Mouse (Mus musculus): ENCODE measurements around the gene Arfgef2. TPM values are rescaled to one million over a fixed set of nuclear protein-coding genes. Genes with fewer than 3 reads are reported as not detected.

The Arfgef2 gene
- polyA plus RNA-seq, 1 experiment from 2014 or later, result 2.9 TPM

- Histone ChIP-seq H3K4me2 (replicated peaks) (no peak overlapping the region), H3K9me3 (no peaks in the 10 kb centered on the region), H3K4me3 (no peak overlapping the region), H3K9ac (replicated peaks) (no peak overlapping the region), H3K36me3 (no peaks in the 10 kb centered on the region), H3K27me3 (no peaks in the 10 kb centered on the region), H3K4me1 (peaks cover 6% of the 10 kb centered on the region; the same call in 1 of the 2 replicates), H3K27ac (replicated peaks) (no peak overlapping the region)
- ATAC-seq (replicated peaks), result no peak
- 76% methylated on average over 10 of the region's 10 CpGs for WGBS
Measured at GRCm38 (mm10) chr2:166810821-166811220, 5.4 kb downstream of the Arfgef2 start.

GRCm38 (mm10) chr2:166818463-166819143, 13.2 kb downstream of the Arfgef2 start:
- WGBS, result 88% methylated on average over 9 of the region's 9 CpGs
- Histone ChIP-seq H3K4me1 (no peaks in the 10 kb centered on the region; the same call in 1 of the 2 replicates), H3K27ac (replicated peaks) (no peak overlapping the region), H3K4me3 (no peak overlapping the region), H3K27me3 (no peaks in the 10 kb centered on the region), H3K9me3 (no peaks in the 10 kb centered on the region), H3K36me3 (no peaks in the 10 kb centered on the region), H3K4me2 (replicated peaks) (no peak overlapping the region), H3K9ac (replicated peaks) (no peak overlapping the region)
- ATAC-seq (replicated peaks), result no peak

GRCm38 (mm10) chr2:166819849-166820248, 14.5 kb downstream of the Arfgef2 start:
- Histone ChIP-seq H3K4me3 (no peak overlapping the region), H3K4me2 (replicated peaks) (no peak overlapping the region), H3K9ac (replicated peaks) (no peak overlapping the region), H3K27me3 (no peaks in the 10 kb centered on the region), H3K27ac (replicated peaks) (no peak overlapping the region), H3K36me3 (no peaks in the 10 kb centered on the region), H3K9me3 (no peaks in the 10 kb centered on the region), H3K4me1 (no peaks in the 10 kb centered on the region; the same call in 1 of the 2 replicates)
- 92% methylated on average over 8 of the region's 8 CpGs for WGBS
- no peak for ATAC-seq (replicated peaks)

DNA sequence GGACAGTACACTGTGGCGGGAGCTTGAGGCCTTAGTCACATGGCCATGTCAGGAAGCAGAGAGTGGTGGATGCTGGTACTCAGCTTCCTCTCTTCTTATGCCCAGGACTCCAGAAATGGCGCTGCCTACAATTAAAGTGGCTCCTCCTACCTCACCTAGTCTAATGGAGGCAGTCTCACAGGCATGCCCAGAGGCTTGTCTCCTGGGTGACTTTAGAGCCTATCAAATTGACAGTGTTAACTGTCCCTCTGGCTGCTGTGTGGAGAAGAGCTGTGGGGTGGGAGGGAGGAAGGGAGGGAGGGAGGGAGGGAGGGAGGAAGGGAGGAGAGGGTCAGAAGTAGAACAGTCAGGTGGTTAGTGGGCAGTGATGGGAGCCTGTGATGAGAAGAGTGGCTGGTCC, 15.5 kb downstream of the Arfgef2 start:
- 76% methylated on average over 2 of the region's 2 CpGs for WGBS
- Histone ChIP-seq H3K4me2 (replicated peaks) (no peak overlapping the region), H3K9me3 (no peaks in the 10 kb centered on the region), H3K4me3 (no peak overlapping the region), H3K9ac (replicated peaks) (no peak overlapping the region), H3K4me1 (no peaks in the 10 kb centered on the region; the same call in 1 of the 2 replicates), H3K27ac (replicated peaks) (no peak overlapping the region), H3K27me3 (no peaks in the 10 kb centered on the region), H3K36me3 (no peaks in the 10 kb centered on the region)
- no peak for ATAC-seq (replicated peaks)

GRCm38 (mm10) chr2:166821406-166821805, 16.0 kb downstream of the Arfgef2 start:
- Histone ChIP-seq H3K9ac (replicated peaks) (no peak overlapping the region), H3K27ac (replicated peaks) (no peak overlapping the region), H3K4me2 (replicated peaks) (no peak overlapping the region), H3K27me3 (no peaks in the 10 kb centered on the region), H3K9me3 (no peaks in the 10 kb centered on the region), H3K4me3 (no peak overlapping the region), H3K36me3 (no peaks in the 10 kb centered on the region), H3K4me1 (no peaks in the 10 kb centered on the region; the same call in 1 of the 2 replicates)
- WGBS, result 96% methylated on average over 3 of the region's 3 CpGs
- no peak for ATAC-seq (replicated peaks)

DNA sequence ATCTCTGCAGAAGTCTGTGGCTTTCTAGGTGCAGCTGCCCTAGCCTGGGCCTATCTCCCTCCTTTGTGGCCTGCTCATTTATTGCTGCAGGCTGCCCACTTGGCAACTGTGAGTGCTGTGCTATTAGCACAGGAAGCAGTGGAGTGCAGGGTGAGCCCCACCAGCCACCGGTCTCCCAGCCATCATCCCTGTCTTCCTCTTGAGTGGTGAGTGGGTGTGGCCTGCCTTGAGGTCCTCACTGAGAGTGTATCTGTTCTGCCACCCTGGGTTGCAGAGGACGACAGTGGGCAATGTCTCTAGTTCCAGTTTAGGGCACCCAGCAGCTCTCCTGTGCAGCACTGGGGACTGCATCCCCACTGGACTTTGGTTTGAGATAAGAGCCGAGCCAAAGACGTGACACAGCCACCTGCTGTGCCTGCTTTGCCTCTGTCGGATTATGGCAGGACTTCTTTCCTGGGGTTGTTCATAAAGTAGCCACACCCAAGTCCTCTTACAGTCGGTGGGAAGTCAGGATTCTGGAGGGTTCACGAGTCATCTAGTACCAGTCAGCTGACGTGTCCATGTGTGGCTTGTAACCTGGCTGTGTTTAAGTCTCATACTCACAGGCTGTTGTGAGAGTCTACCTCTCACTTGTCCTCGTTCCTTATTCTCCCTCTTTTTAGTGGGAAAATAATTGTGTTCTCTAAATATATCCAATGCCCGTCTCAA, 16.9 kb downstream of the Arfgef2 start:
- Histone ChIP-seq H3K4me3 (no peak overlapping the region), H3K27me3 (no peaks in the 10 kb centered on the region), H3K36me3 (no peaks in the 10 kb centered on the region), H3K27ac (replicated peaks) (no peak overlapping the region), H3K4me1 (no peaks in the 10 kb centered on the region; the same call in 1 of the 2 replicates), H3K9me3 (no peaks in the 10 kb centered on the region), H3K9ac (replicated peaks) (no peak overlapping the region), H3K4me2 (replicated peaks) (no peak overlapping the region)
- no peak for ATAC-seq (replicated peaks)
- WGBS, result 74% methylated on average over 10 of the region's 10 CpGs

GRCm38 (mm10) chr2:166822901-166823300, 17.5 kb downstream of the Arfgef2 start:
- H3K27ac ChIP-seq (replicated peaks), result no peak overlapping the region

DNA sequence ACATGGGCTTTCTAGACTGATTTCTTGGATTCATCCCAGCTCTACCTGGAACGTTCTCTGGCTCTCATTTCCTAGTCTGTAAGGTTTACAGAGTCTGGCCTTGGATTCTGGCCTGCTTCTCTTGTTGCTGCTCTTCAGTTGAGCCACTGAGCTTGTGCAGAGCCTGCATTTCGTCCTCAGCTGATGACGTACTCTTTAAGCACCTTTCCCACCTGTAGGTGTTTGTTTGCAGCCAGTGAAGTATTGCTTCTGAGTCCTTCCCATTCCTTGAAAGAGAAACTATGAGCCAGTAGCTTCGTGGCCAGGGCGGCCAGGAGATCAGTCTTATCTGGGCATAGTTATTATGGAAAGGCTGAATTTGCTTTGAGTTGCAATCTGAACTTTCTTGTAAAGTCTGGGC, 19.0 kb downstream of the Arfgef2 start:
- no peak overlapping the region for H3K4me2 ChIP-seq (replicated peaks)
- no peak overlapping the region for H3K4me3 ChIP-seq
- H3K9ac ChIP-seq (replicated peaks), result no peak overlapping the region
- no peak overlapping the region for H3K27ac ChIP-seq (replicated peaks)
- H3K36me3 ChIP-seq, result no peaks in the 10 kb centered on the region
- 89% methylated on average over 5 of the region's 5 CpGs for WGBS
- no peaks in the 10 kb centered on the region for H3K27me3 ChIP-seq
- no peaks in the 10 kb centered on the region for H3K9me3 ChIP-seq
- no peaks in the 10 kb centered on the region; the same call in 1 of the 2 replicates for H3K4me1 ChIP-seq
- ATAC-seq (replicated peaks), result no peak

More at GRCm38 (mm10) chr2:166822901-166823300, 17.5 kb downstream of the Arfgef2 start:
- WGBS, result 39% methylated on average over 2 of the region's 2 CpGs
- Histone ChIP-seq H3K4me3 (no peak overlapping the region), H3K9me3 (no peaks in the 10 kb centered on the region), H3K4me2 (replicated peaks) (no peak overlapping the region), H3K36me3 (no peaks in the 10 kb centered on the region), H3K4me1 (no peaks in the 10 kb centered on the region; the same call in 1 of the 2 replicates), H3K9ac (replicated peaks) (no peak overlapping the region), H3K27me3 (no peaks in the 10 kb centered on the region)
- no peak for ATAC-seq (replicated peaks)

GRCm38 (mm10) chr2:166824998-166825397, 19.6 kb downstream of the Arfgef2 start:
- no peak for ATAC-seq (replicated peaks)
- no peak overlapping the region for H3K27ac ChIP-seq (replicated peaks)

GRCm38 (mm10) chr2:166826491-166827224, 21.3 kb downstream of the Arfgef2 start:
- Histone ChIP-seq H3K27ac (replicated peaks) (no peak overlapping the region), H3K4me2 (replicated peaks) (no peak overlapping the region), H3K4me3 (no peak overlapping the region), H3K9me3 (no peaks in the 10 kb centered on the region), H3K4me1 (no peaks in the 10 kb centered on the region; the same call in 1 of the 2 replicates), H3K9ac (replicated peaks) (no peak overlapping the region), H3K36me3 (no peaks in the 10 kb centered on the region), H3K27me3 (no peaks in the 10 kb centered on the region)
- no peak for ATAC-seq (replicated peaks)
- 92% methylated on average over 8 of the region's 8 CpGs for WGBS

More at GRCm38 (mm10) chr2:166824998-166825397, 19.6 kb downstream of the Arfgef2 start:
- no peaks in the 10 kb centered on the region for H3K36me3 ChIP-seq
- H3K4me1 ChIP-seq, result no peaks in the 10 kb centered on the region; the same call in 1 of the 2 replicates
- no peaks in the 10 kb centered on the region for H3K27me3 ChIP-seq
- WGBS, result 96% methylated on average over 5 of the region's 5 CpGs
- no peak overlapping the region for H3K4me2 ChIP-seq (replicated peaks)
- no peaks in the 10 kb centered on the region for H3K9me3 ChIP-seq
- H3K9ac ChIP-seq (replicated peaks), result no peak overlapping the region
- H3K4me3 ChIP-seq, result no peak overlapping the region

DNA sequence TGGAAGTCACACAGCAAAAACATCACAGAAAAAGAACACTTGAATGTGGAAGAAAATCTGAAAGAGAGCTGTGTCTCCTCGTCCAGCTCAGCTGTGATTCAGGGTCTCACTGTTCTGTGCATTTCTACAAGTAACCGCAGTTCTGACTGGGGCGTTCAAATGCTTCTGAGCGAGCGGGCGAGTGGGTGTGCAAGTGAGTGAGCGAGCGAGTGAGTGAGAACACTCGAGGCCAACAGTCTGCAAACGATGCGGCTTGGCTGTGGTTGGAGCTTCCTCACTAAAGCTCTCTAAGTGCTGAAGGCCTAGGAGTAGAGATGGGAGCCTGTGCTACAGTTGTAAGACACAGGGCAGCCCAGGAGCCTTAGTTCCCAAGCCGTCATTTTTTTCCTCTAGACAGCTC, 22.9 kb downstream of the Arfgef2 start:
- no peaks in the 10 kb centered on the region for H3K27me3 ChIP-seq
- WGBS, result 92% methylated on average over 12 of the region's 12 CpGs
- no peaks in the 10 kb centered on the region for H3K4me1 ChIP-seq
- H3K9ac ChIP-seq (replicated peaks), result no peak overlapping the region
- no peak for ATAC-seq (replicated peaks)
- H3K9me3 ChIP-seq, result no peaks in the 10 kb centered on the region
- H3K4me2 ChIP-seq (replicated peaks), result no peak overlapping the region
- no peak overlapping the region for H3K4me3 ChIP-seq
- H3K27ac ChIP-seq (replicated peaks), result no peak overlapping the region
- H3K36me3 ChIP-seq, result no peaks in the 10 kb centered on the region

GRCm38 (mm10) chr2:166830350-166830749, 25.0 kb downstream of the Arfgef2 start:
- ATAC-seq (replicated peaks), result no peak
- Histone ChIP-seq H3K4me3 (no peak overlapping the region), H3K9ac (replicated peaks) (no peak overlapping the region), H3K4me1 (no peaks in the 10 kb centered on the region), H3K4me2 (replicated peaks) (no peak overlapping the region), H3K27ac (replicated peaks) (no peak overlapping the region), H3K27me3 (no peaks in the 10 kb centered on the region), H3K9me3 (no peaks in the 10 kb centered on the region), H3K36me3 (no peaks in the 10 kb centered on the region)
- WGBS, result 91% methylated on average over 5 of the region's 5 CpGs

Measured in forebrain, embryonic 15.5 days (tissue).